Mouse (Mus musculus): ENCODE results near the gene Psmd9. TPM values are rescaled to one million over a fixed set of nuclear protein-coding genes. Genes with fewer than 3 reads are reported as not detected.
A peak's percentile ranks its signal among the peaks of the same experiment; 100 is the strongest.

The Psmd9 gene
- polyA plus RNA-seq, 1 experiment = 30.2 TPM

- DNase-seq (ENCODE audit: extremely low spot score in 1 of 2, low spot score in 1 of 2) = peak; percentile 44 to 67
Observed at GRCm38 (mm10) chr5:123137044-123137909, 31.9 kb upstream of the Psmd9 start.

GRCm38 (mm10) chr5:123137910-123138229, 31.3 kb upstream of the Psmd9 start:
- DNase-seq (ENCODE audit: extremely low spot score in 1 of 2, low spot score in 1 of 2) = no peak

GRCm38 (mm10) chr5:123138230-123138911, 30.8 kb upstream of the Psmd9 start:
- DNase-seq (ENCODE audit: extremely low spot score in 1 of 2, low spot score in 1 of 2) = no peak

GRCm38 (mm10) chr5:123138953-123139721, 30.1 kb upstream of the Psmd9 start:
- DNase-seq (ENCODE audit: extremely low spot score in 1 of 2, low spot score in 1 of 2) = peak; percentile 74 to 92

- peak in 1 of 2 experiments; percentile 42 for DNase-seq (ENCODE audit: extremely low spot score in 1 of 2, low spot score in 1 of 2)
Observed at GRCm38 (mm10) chr5:123139722-123140627, 29.2 kb upstream of the Psmd9 start.

GRCm38 (mm10) chr5:123140694-123141554, 28.3 kb upstream of the Psmd9 start:
- peak; percentile 92 to 96 for DNase-seq (ENCODE audit: extremely low spot score in 1 of 2, low spot score in 1 of 2)

- peak in 1 of 2 experiments; percentile 59 for DNase-seq (ENCODE audit: extremely low spot score in 1 of 2, low spot score in 1 of 2)
Observed at GRCm38 (mm10) chr5:123141555-123142160, 27.6 kb upstream of the Psmd9 start.

GRCm38 (mm10) chr5:123142161-123143157, 26.8 kb upstream of the Psmd9 start, which contains the start of gene Setd1b:
Gene Setd1b, plus strand, starts transcription at chr5:123142193.
- DNase-seq (ENCODE audit: extremely low spot score in 1 of 2, low spot score in 1 of 2) = peak in 1 of 2 experiments; percentile 61

- peak in 1 of 2 experiments; percentile 70 for DNase-seq (ENCODE audit: extremely low spot score in 1 of 2, low spot score in 1 of 2)
Observed at GRCm38 (mm10) chr5:123143251-123143970, 25.8 kb upstream of the Psmd9 start.

- no peak for DNase-seq (ENCODE audit: extremely low spot score in 1 of 2, low spot score in 1 of 2)
Observed at GRCm38 (mm10) chr5:123143971-123144745, 25.1 kb upstream of the Psmd9 start.

GRCm38 (mm10) chr5:123144746-123145590, 24.2 kb upstream of the Psmd9 start:
- DNase-seq (ENCODE audit: extremely low spot score in 1 of 2, low spot score in 1 of 2) = no peak

- DNase-seq (ENCODE audit: extremely low spot score in 1 of 2, low spot score in 1 of 2) = no peak
Observed at GRCm38 (mm10) chr5:123146357-123146756, 22.9 kb upstream of the Psmd9 start.

GRCm38 (mm10) chr5:123147569-123147968, 21.6 kb upstream of the Psmd9 start:
- DNase-seq (ENCODE audit: extremely low spot score in 1 of 2, low spot score in 1 of 2) = no peak

- no peak for DNase-seq (ENCODE audit: extremely low spot score in 1 of 2, low spot score in 1 of 2)
Observed at GRCm38 (mm10) chr5:123148073-123148722, 21.0 kb upstream of the Psmd9 start.
